Mouse (Mus musculus) ES-Bruce4 (cell line): ENCODE data around the gene Rbm7. TPM values are rescaled to one million over a fixed set of nuclear protein-coding genes. Genes with fewer than 3 reads are reported as not detected.

Source experiments
- H3K27ac ChIP-seq: 2 replicates; pipeline ENCODE4 v1.5.1; 2012; ENCODE audit warnings: low read length, inconsistent platforms; ENCODE audit not compliant: insufficient read depth
- H3K27me3 ChIP-seq: 2 replicates; pipeline ENCODE4 v1.6.1; 2012; ENCODE audit warnings: mild to moderate bottlenecking, low read length, inconsistent platforms; ENCODE audit not compliant: control insufficient read depth, poor library complexity, insufficient read depth, severe bottlenecking
- H3K36me3 ChIP-seq: 2 replicates; pipeline ENCODE4 v1.6.1; 2012; ENCODE audit warnings: inconsistent platforms, mild to moderate bottlenecking, low read length, moderate library complexity; ENCODE audit not compliant: control insufficient read depth, poor library complexity, insufficient read depth, severe bottlenecking
- H3K4me1 ChIP-seq: one replicate; pipeline ENCODE4 v1.8.1; 2011; ENCODE audit warnings: low read length; ENCODE audit not compliant: control insufficient read depth, insufficient read depth
- H3K4me3 ChIP-seq: 2 replicates; pipeline ENCODE4 v1.5.1; 2011; ENCODE audit warnings: low read depth, mild to moderate bottlenecking, low read length
- H3K9ac ChIP-seq: 2 replicates; pipeline ENCODE4 v1.6.1; 2012; ENCODE audit warnings: low read depth, mild to moderate bottlenecking, inconsistent platforms; ENCODE audit not compliant: poor library complexity, severe bottlenecking
- H3K9me3 ChIP-seq: replicated peaks from 2 replicates; pipeline ENCODE4 v1.6.1; 2012; ENCODE audit warnings: mild to moderate bottlenecking, low read length, inconsistent platforms; ENCODE audit not compliant: control insufficient read depth, poor library complexity, insufficient read depth, severe bottlenecking
- CTCF ChIP-seq: IDR thresholded peaks from one replicate; pipeline ENCODE4 v1.8.1; 2011; ENCODE audit warnings: low read depth, low read length
- EP300 ChIP-seq: IDR thresholded peaks from 2 replicates; pipeline ENCODE4 v1.6.1; 2011; ENCODE audit warnings: low read depth, low read length; ENCODE audit not compliant: insufficient read depth
- POLR2A ChIP-seq: IDR thresholded peaks from one replicate; pipeline ENCODE4 v1.8.1; 2011; ENCODE audit warnings: low read length; ENCODE audit not compliant: insufficient read depth
- polyA plus RNA-seq: library from polyadenylated mRNA; stranded (reverse); fragments of >200 nt; gene quantifications from 2 replicates; pipeline ENCODE4 v1.2.4, GENCODE M21; 2011; ENCODE audit warnings: low read depth; ENCODE audit not compliant: missing spikeins, insufficient read depth, insufficient read length

Rbm7 gene
- polyA plus RNA-seq, 1 experiment, result 61.6 TPM

- Histone ChIP-seq H3K9me3 (no peaks in the 10 kb centered on the region), H3K36me3 (peaks cover 3% of the 10 kb centered on the region), H3K4me3 (no peak overlapping the region), H3K27me3 (no peaks in the 10 kb centered on the region), H3K4me1 (no peaks in the 10 kb centered on the region), H3K9ac (no peak overlapping the region), H3K27ac (no peak overlapping the region)
- peak; percentile 85 for TF ChIP-seq CTCF
- TF ChIP-seq EP300, result no peak
Measured at GRCm38 (mm10) chr9:48465671-48466070, 29.4 kb downstream of the Rbm7 start.

DNA sequence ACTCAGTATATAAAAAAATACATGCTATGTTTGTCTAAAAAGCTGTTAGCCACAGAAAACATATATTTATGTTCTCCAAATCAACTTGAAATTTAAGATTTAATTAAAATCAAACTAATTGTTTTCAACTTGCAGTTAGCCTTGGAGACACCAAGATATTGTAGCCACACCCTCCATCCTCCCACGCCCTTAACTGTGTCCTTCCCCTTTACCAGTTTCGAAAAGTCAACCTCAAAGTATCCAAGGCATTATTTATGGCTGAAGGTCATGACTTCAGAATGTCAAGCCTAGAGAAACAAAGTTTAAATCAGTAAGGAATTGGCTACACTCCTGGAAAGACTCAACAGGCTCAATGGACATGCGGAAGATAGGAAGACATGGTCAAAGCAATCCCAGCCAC, 33.6 kb downstream of the Rbm7 start:
- TF ChIP-seq CTCF (no peak), EP300 (no peak), POLR2A (no peak)
- H3K9ac ChIP-seq, result no peak overlapping the region
- H3K36me3 ChIP-seq, result no peaks in the 10 kb centered on the region
- no peak overlapping the region for H3K4me3 ChIP-seq
- H3K4me1 ChIP-seq, result no peaks in the 10 kb centered on the region
- H3K27ac ChIP-seq, result no peak overlapping the region
- no peaks in the 10 kb centered on the region for H3K27me3 ChIP-seq
- H3K9me3 ChIP-seq, result no peaks in the 10 kb centered on the region

- Histone ChIP-seq H3K27ac (no peak overlapping the region), H3K9ac (no peak overlapping the region), H3K9me3 (no peaks in the 10 kb centered on the region), H3K27me3 (no peaks in the 10 kb centered on the region), H3K4me3 (no peak overlapping the region), H3K4me1 (no peaks in the 10 kb centered on the region), H3K36me3 (no peaks in the 10 kb centered on the region)
- no peak for TF ChIP-seq POLR2A
- TF ChIP-seq EP300, result no peak
- TF ChIP-seq CTCF, result no peak
Measured at GRCm38 (mm10) chr9:48460720-48461119, 34.4 kb downstream of the Rbm7 start.

GRCm38 (mm10) chr9:48459391-48459790, 35.7 kb downstream of the Rbm7 start:
- H3K4me1 ChIP-seq, result no peaks in the 10 kb centered on the region
- H3K4me3 ChIP-seq, result no peak overlapping the region
- no peak overlapping the region for H3K27ac ChIP-seq
- H3K9ac ChIP-seq, result no peak overlapping the region
- H3K9me3 ChIP-seq, result no peaks in the 10 kb centered on the region
- no peak for TF ChIP-seq CTCF
- no peak for TF ChIP-seq POLR2A
- H3K27me3 ChIP-seq, result no peaks in the 10 kb centered on the region
- no peaks in the 10 kb centered on the region for H3K36me3 ChIP-seq

DNA sequence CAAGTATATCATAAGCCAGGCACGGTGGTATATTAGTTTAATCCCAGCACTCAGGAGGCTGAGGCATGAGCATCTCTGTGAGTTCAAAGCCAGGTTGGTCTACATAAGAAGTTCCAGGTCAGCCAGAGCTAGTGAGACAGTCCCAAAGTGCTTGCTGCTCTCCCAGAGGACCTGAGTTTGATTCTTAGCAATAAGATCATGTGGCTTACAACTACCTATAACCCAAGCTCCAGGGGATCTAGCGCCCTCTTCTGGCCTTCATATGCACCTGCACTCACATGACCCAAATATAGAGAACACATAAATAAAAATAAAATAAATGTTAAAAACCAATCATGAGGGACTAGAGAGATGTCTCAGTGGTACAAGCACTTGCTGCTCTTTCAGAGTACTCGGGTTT, 36.2 kb downstream of the Rbm7 start:
- Histone ChIP-seq H3K9ac (no peak overlapping the region), H3K9me3 (no peaks in the 10 kb centered on the region), H3K4me3 (no peak overlapping the region), H3K27ac (no peak overlapping the region), H3K27me3 (no peaks in the 10 kb centered on the region), H3K36me3 (no peaks in the 10 kb centered on the region), H3K4me1 (no peaks in the 10 kb centered on the region)
- TF ChIP-seq EP300, result no peak
- peak; percentile 32 for TF ChIP-seq CTCF
- TF ChIP-seq POLR2A, result no peak

- Histone ChIP-seq H3K4me1 (no peaks in the 10 kb centered on the region), H3K9ac (no peak overlapping the region), H3K4me3 (no peak overlapping the region), H3K27ac (no peak overlapping the region), H3K36me3 (no peaks in the 10 kb centered on the region), H3K27me3 (no peaks in the 10 kb centered on the region), H3K9me3 (no peaks in the 10 kb centered on the region)
- TF ChIP-seq POLR2A (no peak), CTCF (no peak), EP300 (no peak)
Measured at GRCm38 (mm10) chr9:48455961-48456360, 39.1 kb downstream of the Rbm7 start.
